Mouse (Mus musculus): ENCODE measurements around the gene Gm10354.
"Not testable (repeated sequence)": the region's sequence is repeated elsewhere in the genome, so short reads cannot be mapped to it uniquely, and the experiment has no call there.

Gm10354 gene

GRCm38 (mm10) chr5:14955928-14956706 is 22.6 kb downstream of the Gm10354 start:
- not testable (repeated sequence) for DNase-seq (ENCODE audit: low spot score in 2 of 2)

- not testable (repeated sequence) for DNase-seq (ENCODE audit: low spot score in 2 of 2)
These were observed 25.1 kb downstream of the Gm10354 start for GRCm38 (mm10) chr5:14953587-14953986.

GRCm38 (mm10) chr5:14952749-14953148 is 26.0 kb downstream of the Gm10354 start:
- DNase-seq (ENCODE audit: low spot score in 2 of 2): not testable (repeated sequence)

- not testable (repeated sequence) for DNase-seq (ENCODE audit: low spot score in 2 of 2)
These were observed 26.9 kb downstream of the Gm10354 start for GRCm38 (mm10) chr5:14951822-14952221.

GRCm38 (mm10) chr5:14947482-14948198 is 31.1 kb downstream of the Gm10354 start:
- peak in 1 of 2 experiments; percentile 33 for DNase-seq (ENCODE audit: low spot score in 2 of 2)

- DNase-seq (ENCODE audit: low spot score in 2 of 2): not testable (repeated sequence)
These were observed 33.2 kb downstream of the Gm10354 start for GRCm38 (mm10) chr5:14945524-14945923.

- not testable (repeated sequence) for DNase-seq (ENCODE audit: low spot score in 2 of 2)
These were observed 37.7 kb downstream of the Gm10354 start for GRCm38 (mm10) chr5:14941043-14941442.

GRCm38 (mm10) chr5:14938329-14938728 is 40.4 kb downstream of the Gm10354 start, which contains the start of gene Speer4e:
Speer4e (minus strand) TSS chr5:14938429.
- not testable (repeated sequence) for DNase-seq (ENCODE audit: low spot score in 2 of 2)

- not testable (repeated sequence) for DNase-seq (ENCODE audit: low spot score in 2 of 2)
These were observed 45.0 kb downstream of the Gm10354 start for GRCm38 (mm10) chr5:14933721-14934120.

GRCm38 (mm10) chr5:14927047-14927446 is 51.7 kb downstream of the Gm10354 start:
- peak in 1 of 2 experiments; percentile 3 for DNase-seq (ENCODE audit: low spot score in 2 of 2)

All from right cerebral cortex, adult 2 months (tissue).